Mouse (Mus musculus) CH12.LX (cell line): ENCODE results near the gene Klre1.

ENCODE experiments used
- CTCF ChIP-seq, 2 experiments: IDR thresholded peaks in 1 of 2; conservative IDR thresholded peaks in 1 of 2; 2 replicates each; pipeline ENCODE4 v1.5.1; 2011 to 2012; ENCODE audit warnings: low read depth in 2 of 2, low read length in 2 of 2, improper control_type of control experiment in 1 of 2, inconsistent platforms in 1 of 2, mild to moderate bottlenecking in 1 of 2, moderate library complexity in 1 of 2
- MAX ChIP-seq: IDR thresholded peaks from 2 replicates; pipeline ENCODE4 v1.6.1; 2011; ENCODE audit warnings: low read length, improper control_type of control experiment

DNA sequence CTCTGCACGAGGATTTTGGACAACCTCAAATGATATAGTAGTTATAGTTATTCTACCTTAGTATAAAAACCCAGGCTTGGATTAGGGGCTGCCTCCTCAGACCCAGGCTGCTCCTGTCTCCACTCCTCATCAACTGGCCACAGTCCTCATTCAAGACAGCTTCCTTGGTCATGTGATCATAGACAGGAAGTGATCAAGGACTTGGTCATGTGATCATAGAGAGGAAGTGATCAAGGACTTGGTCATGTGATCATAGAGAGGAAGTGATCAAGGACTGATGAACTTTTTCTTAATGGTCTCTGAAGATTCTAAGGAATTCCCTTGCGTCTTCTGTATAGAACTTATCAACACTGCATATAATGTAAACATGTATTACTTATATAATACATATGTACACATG lies 30.4 kb upstream of the Klre1 start:
- TF ChIP-seq CTCF (conservative IDR thresholded peaks at IDR 0.05 in 1 of 2, IDR thresholded peaks at IDR 0.05 in 1 of 2; ENCODE audit: low read depth in 2 of 2, low read length in 2 of 2) (no peak), MAX (no peak; the same call in 1 of the 2 replicates)
